Mouse (Mus musculus) forebrain, embryonic 11.5 days (tissue): ENCODE results near the gene Epp13. TPM values are rescaled to one million over a fixed set of nuclear protein-coding genes. Genes with fewer than 3 reads are reported as not detected.
"Not testable (repeated sequence)": the region's sequence is repeated elsewhere in the genome, so short reads cannot be mapped to it uniquely, and the experiment has no call there.

Source experiments
- ATAC-seq: fragments of 200-750 bp; cut with Nextera tagmentation; replicated peaks from 2 replicates; pipeline ENCODE4 v1.8.0; 2017; ENCODE audit warnings: moderate TSS enrichment; ENCODE audit not compliant: low FRiP score
- DNase-seq: peaks from one replicate; pipeline ENCODE4 v3.0.0-alpha.2; 2017; ENCODE audit warnings: low spot score
- H3K27ac ChIP-seq: fragments of 300-500 bp; sonication (generic); 2 replicates; pipeline ENCODE4 v1.5.1; 2014; ENCODE audit warnings: low read depth, low read length
- H3K27me3 ChIP-seq: fragments of 300-500 bp; sonication (generic); 2 replicates; pipeline ENCODE4 v1.6.1; 2014; ENCODE audit warnings: mild to moderate bottlenecking, low read length, mixed read lengths; ENCODE audit not compliant: control insufficient read depth, insufficient read depth
- H3K36me3 ChIP-seq: fragments of 300-500 bp; sonication (generic); 2 replicates; pipeline ENCODE4 v1.6.1; 2014; ENCODE audit warnings: mild to moderate bottlenecking, low read length, moderate library complexity, mixed read lengths; ENCODE audit not compliant: control insufficient read depth, insufficient read depth
- H3K4me1 ChIP-seq: fragments of 300-500 bp; sonication (generic); replicated peaks from 2 replicates; pipeline ENCODE4 v1.6.1; 2014; ENCODE audit warnings: low read length, mixed read lengths; ENCODE audit not compliant: control insufficient read depth, insufficient read depth
- H3K4me2 ChIP-seq: fragments of 300-500 bp; sonication (generic); 2 replicates; pipeline ENCODE4 v1.6.1; 2014; ENCODE audit warnings: low read depth, mild to moderate bottlenecking, low read length, moderate library complexity, mixed read lengths; ENCODE audit not compliant: severe bottlenecking
- H3K4me3 ChIP-seq: fragments of 300-500 bp; sonication (generic); 2 replicates; pipeline ENCODE4 v1.5.1; 2014; ENCODE audit warnings: low read depth, low read length
- H3K9ac ChIP-seq: fragments of 300-500 bp; sonication (generic); 2 replicates; pipeline ENCODE4 v1.6.1; 2014; ENCODE audit warnings: low read length
- H3K9me3 ChIP-seq: fragments of 300-500 bp; sonication (generic); 2 replicates; pipeline ENCODE4 v1.6.1; 2016; ENCODE audit warnings: low read length, mixed read lengths; ENCODE audit not compliant: control insufficient read depth
- WGBS: fragments of 180-500 bp; shearing (Covaris S2); extraction: QIAGEN DNeasy Blood & Tissue Kit; methylation state at CpG from one replicate; pipeline ENCODE4 v1.1.7; 2014; 5-methylcytosine and 5-hydroxymethylcytosine counted together
- polyA plus RNA-seq: library from polyadenylated mRNA; unstranded; fragments of >200 nt; fragmentation: Nextera tagmentation; extraction: Ambion mirVana; gene quantifications from 2 replicates; pipeline ENCODE4 v1.2.1, GENCODE M21; 2014

Epp13 gene
- polyA plus RNA-seq, 1 experiment from 2014 or later = not detected

DNA sequence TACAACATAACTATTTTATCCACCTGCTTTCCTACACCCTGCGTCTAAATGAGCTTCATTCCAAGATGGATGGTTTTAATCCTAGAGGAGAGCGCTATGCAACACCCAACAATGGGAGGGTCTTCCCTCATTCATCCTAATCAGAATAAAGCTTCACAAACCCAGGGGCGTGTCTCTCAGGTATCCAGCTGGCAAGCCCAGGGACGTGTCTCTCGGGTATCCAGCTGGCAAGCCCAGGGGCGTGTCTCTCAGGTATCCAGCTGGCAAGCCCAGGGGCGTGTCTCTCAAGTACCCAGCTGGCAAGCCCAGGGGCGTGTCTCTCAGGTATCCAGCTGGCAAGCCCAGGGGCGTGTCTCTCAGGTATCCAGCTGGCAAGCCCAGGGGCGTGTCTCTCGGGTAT is 48.3 kb downstream of the Epp13 start:
- H3K4me2 ChIP-seq, DNase-seq, H3K36me3 ChIP-seq, H3K27me3 ChIP-seq, H3K27ac ChIP-seq, ATAC-seq, H3K9me3 ChIP-seq, H3K4me1 ChIP-seq, H3K4me3 ChIP-seq, H3K9ac ChIP-seq: not testable (repeated sequence)
- WGBS = 75% methylated on average over 11 of the region's 11 CpGs

GRCm38 (mm10) chr7:6330458-6331232 is 78.1 kb downstream of the Epp13 start:
- H3K4me3 ChIP-seq = peak overlapping the region; percentile 37
- WGBS = 19% methylated on average over 23 of the region's 23 CpGs
- H3K36me3 ChIP-seq = no peaks in the 10 kb centered on the region
- H3K9me3 ChIP-seq = no peaks in the 10 kb centered on the region
- peak overlapping the region; percentile 65 for H3K4me2 ChIP-seq
- peaks cover 2% of the 10 kb centered on the region; the same call in 1 of the 2 replicates for H3K4me1 ChIP-seq
- DNase-seq (no peak), ATAC-seq (peak; percentile 78)
- H3K27me3 ChIP-seq = no peaks in the 10 kb centered on the region
- H3K9ac ChIP-seq = peak overlapping the region; percentile 57
- H3K27ac ChIP-seq = peak overlapping the region; percentile 65

DNA sequence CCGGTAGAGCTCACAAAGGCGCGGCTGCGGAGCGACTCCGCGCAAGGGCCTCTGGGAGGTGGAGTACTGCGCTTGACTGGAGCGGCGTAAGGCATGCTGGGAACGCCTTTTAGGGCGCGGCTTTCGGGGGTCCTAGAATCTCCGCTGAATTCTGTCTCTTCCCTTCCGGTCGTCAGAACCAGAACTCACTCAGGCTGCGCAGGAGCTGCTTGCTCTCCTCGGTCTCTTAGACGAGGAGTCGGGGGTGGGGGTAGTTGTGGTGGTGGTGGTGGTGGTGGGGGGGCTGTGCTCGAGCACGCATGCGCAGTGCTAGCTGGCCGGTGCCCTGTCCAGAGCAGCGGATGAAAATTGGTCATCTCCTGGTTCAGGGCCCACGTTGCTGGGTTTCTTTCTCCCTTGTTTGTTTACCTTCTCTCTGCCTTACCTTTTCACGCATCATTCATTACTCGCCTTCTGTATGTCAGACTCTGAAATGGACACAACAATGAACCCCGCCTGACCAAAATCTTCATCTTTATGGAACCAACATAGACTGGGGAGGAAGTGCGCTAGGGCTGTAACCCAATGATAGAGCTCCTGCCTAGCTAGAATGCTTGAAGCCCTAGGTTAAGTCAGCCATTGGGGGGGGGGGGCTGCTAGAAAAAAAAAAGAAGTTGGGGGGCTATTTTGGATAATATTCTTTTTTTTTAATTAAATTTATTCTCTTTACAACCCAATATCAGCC is 78.9 kb downstream of the Epp13 start, which contains the start of gene Zfp583:
TSS of gene Zfp583 (minus strand) at position 53 of the 724 bp plus-strand sequence.
- DNase-seq (peak; percentile 88), ATAC-seq (peak; percentile 93)
- Histone ChIP-seq H3K4me1 (peaks cover 2% of the 10 kb centered on the region; the same call in 1 of the 2 replicates), H3K4me2 (peak within 1 kb of the TSS; percentile 65), H3K27me3 (no peaks in the 10 kb centered on the region), H3K9me3 (no peaks in the 10 kb centered on the region), H3K4me3 (peak within 1 kb of the TSS; percentile 37), H3K9ac (peak within 1 kb of the TSS; percentile 57), H3K27ac (peak within 1 kb of the TSS; percentile 65), H3K36me3 (no peaks in the 10 kb centered on the region)
- WGBS = 5% methylated on average over 30 of the region's 31 CpGs

Other genes with a start within 250 kb of the Epp13 start
- gene Vmn1r65, start 241.7 kb upstream of the Epp13 start, polyA plus RNA-seq = not detected in 2 replicates
- not detected in 2 replicates for gene Nlrp4c, start 207.5 kb upstream of the Epp13 start, polyA plus RNA-seq
- gene Zfp787, start 96.7 kb upstream of the Epp13 start, polyA plus RNA-seq = 11.2 and 12.3 TPM in 2 replicates
- 73.9 and 82.4 TPM in 2 replicates for gene Zfp444, start 80.5 kb upstream of the Epp13 start, polyA plus RNA-seq
- gene Galp, start 55.6 kb upstream of the Epp13 start, polyA plus RNA-seq = not detected in 2 replicates
- not detected in 2 replicates for gene Zscan5b, start 30.4 kb upstream of the Epp13 start, polyA plus RNA-seq
- gene Zfp667, start 33.9 kb downstream of the Epp13 start, polyA plus RNA-seq = 10.7 and 10.9 TPM in 2 replicates
- 5.9 and 6.6 TPM in 2 replicates for gene Zfp583, start 78.6 kb downstream of the Epp13 start, polyA plus RNA-seq
- gene Gm3854, start 91.0 kb downstream of the Epp13 start, polyA plus RNA-seq = 3.9 and 4.1 TPM in 2 replicates
- gene Zfp78, start 110.6 kb downstream of the Epp13 start, polyA plus RNA-seq = 1.9 and 3.1 TPM in 2 replicates
- gene Zfp28, start 130.6 kb downstream of the Epp13 start, polyA plus RNA-seq = 12.3 and 12.8 TPM in 2 replicates
- gene Smim17, start 146.0 kb downstream of the Epp13 start, polyA plus RNA-seq = 0.55 and 0.99 TPM in 2 replicates
- not detected in 2 replicates for gene Gm20715, start 157.6 kb downstream of the Epp13 start, polyA plus RNA-seq
- gene Olfr1344, start 186.0 kb downstream of the Epp13 start, polyA plus RNA-seq = not detected in 2 replicates
- gene Olfr1336, start 203.5 kb downstream of the Epp13 start, polyA plus RNA-seq = not detected in 2 replicates
- gene Olfr1346, start 214.4 kb downstream of the Epp13 start, polyA plus RNA-seq = not detected in 2 replicates
- not detected in 2 replicates for gene Olfr5, start 234.2 kb downstream of the Epp13 start, polyA plus RNA-seq
- gene Olfr1347, start 247.0 kb downstream of the Epp13 start, polyA plus RNA-seq = not detected in 2 replicates